Mouse (Mus musculus) kidney, adult 2 months (tissue): ENCODE measurements around the gene Rnf126. TPM values are rescaled to one million over a fixed set of nuclear protein-coding genes. Genes with fewer than 3 reads are reported as not detected.

Experiments used
- DNase-seq: peaks from one replicate; pipeline ENCODE4 v3.0.0; 2021
- H3K27ac ChIP-seq: fragments of 200-500 bp; 2 replicates; pipeline ENCODE4 v1.5.1; 2012; ENCODE audit warnings: low read depth, low read length, control low read depth, inconsistent platforms; ENCODE audit not compliant: insufficient read depth
- H3K27me3 ChIP-seq: fragments of 200-500 bp; replicated peaks from 2 replicates; pipeline ENCODE4 v1.6.1; 2012; ENCODE audit warnings: mild to moderate bottlenecking, moderate library complexity, low read length, inconsistent platforms; ENCODE audit not compliant: control insufficient read depth, insufficient read depth
- H3K36me3 ChIP-seq: fragments of 200-500 bp; 2 replicates; pipeline ENCODE4 v1.6.1; 2012; ENCODE audit warnings: mild to moderate bottlenecking, moderate library complexity, low read length, inconsistent platforms; ENCODE audit not compliant: control insufficient read depth, insufficient read depth
- H3K4me1 ChIP-seq: fragments of 200-500 bp; 2 replicates; pipeline ENCODE4 v1.6.1; 2011; ENCODE audit warnings: low read length; ENCODE audit not compliant: control insufficient read depth, insufficient read depth
- H3K4me3 ChIP-seq: fragments of 200-500 bp; 2 replicates; pipeline ENCODE4 v1.5.1; 2011; ENCODE audit warnings: mild to moderate bottlenecking, low read depth, low read length, control low read depth; ENCODE audit not compliant: insufficient read depth
- CTCF ChIP-seq: fragments of 200-500 bp; conservative IDR thresholded peaks from 2 replicates; pipeline ENCODE4 v1.5.1; 2011; ENCODE audit warnings: low read depth, mild to moderate bottlenecking, control low read depth, low read length, moderate library complexity, mixed read lengths; ENCODE audit not compliant: insufficient read depth, insufficient read length
- POLR2A ChIP-seq: fragments of 200-500 bp; IDR thresholded peaks from one replicate; pipeline ENCODE4 v1.6.1; 2011; ENCODE audit warnings: low read depth, low read length, control low read depth
- WGBS: fragments of 180-500 bp; shearing (Covaris S2); methylation state at CpG from one replicate; pipeline ENCODE4 v1.1.7; 2018; 5-methylcytosine and 5-hydroxymethylcytosine counted together
- polyA plus RNA-seq: library from polyadenylated mRNA; depleted of rRNA; stranded (reverse); fragments of >200 nt; gene quantifications from 2 replicates; pipeline ENCODE4 v1.2.3, GENCODE M21; 2012

The Rnf126 gene
- polyA plus RNA-seq, 1 experiment = 90.2 TPM

DNA sequence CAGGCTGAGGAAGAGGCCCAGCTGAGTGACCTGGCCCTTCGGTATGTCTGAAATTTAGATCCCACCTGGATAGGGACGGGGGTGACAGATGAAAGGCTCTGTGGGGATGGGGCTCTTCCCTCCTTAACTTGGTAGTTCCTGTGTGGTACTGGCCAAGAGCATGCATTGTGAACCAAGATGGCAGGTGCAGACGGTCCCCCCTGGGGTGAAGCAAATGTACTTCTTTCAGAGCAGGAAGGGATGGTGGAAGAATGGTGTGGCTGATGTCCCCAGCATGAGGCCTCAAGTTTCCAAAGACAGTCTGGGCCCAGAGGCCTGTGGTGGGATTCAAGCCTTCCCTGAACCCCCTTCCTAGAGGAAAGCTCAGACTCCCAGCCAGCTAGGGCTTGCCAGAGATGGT lies 10.9 kb downstream of the Rnf126 start:
- no peak for DNase-seq
- TF ChIP-seq POLR2A = no peak
- no peak for TF ChIP-seq CTCF
- no peak overlapping the region for H3K4me3 ChIP-seq
- no peaks in the 10 kb centered on the region for H3K4me1 ChIP-seq
- H3K27ac ChIP-seq = no peak overlapping the region
- H3K27me3 ChIP-seq = no peaks in the 10 kb centered on the region
- 95% methylated on average over 3 of the region's 3 CpGs for WGBS
- peaks cover 2% of the 10 kb centered on the region for H3K36me3 ChIP-seq

DNA sequence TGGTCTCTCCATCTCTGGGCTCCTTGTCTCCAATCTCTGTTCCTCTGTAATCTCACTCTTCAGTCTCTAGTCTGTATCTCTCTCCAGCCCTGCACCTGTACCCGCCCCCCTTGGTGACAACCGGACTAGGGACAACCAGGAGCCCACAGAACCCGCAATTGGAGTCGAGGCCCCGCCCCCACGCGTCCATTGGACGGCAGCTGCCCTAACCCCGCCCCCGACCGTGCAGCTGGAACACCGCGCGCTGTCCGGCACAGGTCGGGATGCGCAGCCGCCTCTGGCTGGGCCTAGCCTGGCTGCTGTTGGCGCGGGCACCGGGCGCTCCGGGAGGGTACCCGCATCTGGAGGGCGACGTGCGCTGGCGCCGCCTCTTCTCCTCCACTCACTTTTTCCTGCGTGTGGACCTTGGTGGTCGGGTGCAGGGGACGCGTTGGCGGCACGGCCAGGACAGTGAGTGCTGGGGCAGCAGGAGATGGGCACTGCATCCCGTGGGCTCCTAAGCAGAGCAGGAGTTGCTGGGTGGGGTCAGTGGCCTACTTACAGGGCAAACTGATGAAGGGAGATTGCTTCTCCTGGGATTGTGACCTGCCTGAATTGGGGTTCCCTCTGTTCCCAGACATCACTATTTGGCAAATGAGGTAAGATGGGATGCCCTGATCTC lies 11.8 kb downstream of the Rnf126 start, which contains the start of gene Fgf22:
Gene Fgf22 (plus strand): TSS at position 221 of the 661 bp plus-strand sequence.
- DNase-seq = peak; percentile 88
- WGBS = 4% methylated on average over 36 of the region's 36 CpGs
- H3K36me3 ChIP-seq = no peaks in the 10 kb centered on the region
- H3K27ac ChIP-seq = no peak within 1 kb of the TSS
- H3K27me3 ChIP-seq = no peaks in the 10 kb centered on the region
- H3K4me1 ChIP-seq = no peaks in the 10 kb centered on the region
- peak within 1 kb of the TSS; percentile 18; the same call in 1 of the 2 replicates for H3K4me3 ChIP-seq
- TF ChIP-seq POLR2A (no peak), CTCF (no peak)

DNA sequence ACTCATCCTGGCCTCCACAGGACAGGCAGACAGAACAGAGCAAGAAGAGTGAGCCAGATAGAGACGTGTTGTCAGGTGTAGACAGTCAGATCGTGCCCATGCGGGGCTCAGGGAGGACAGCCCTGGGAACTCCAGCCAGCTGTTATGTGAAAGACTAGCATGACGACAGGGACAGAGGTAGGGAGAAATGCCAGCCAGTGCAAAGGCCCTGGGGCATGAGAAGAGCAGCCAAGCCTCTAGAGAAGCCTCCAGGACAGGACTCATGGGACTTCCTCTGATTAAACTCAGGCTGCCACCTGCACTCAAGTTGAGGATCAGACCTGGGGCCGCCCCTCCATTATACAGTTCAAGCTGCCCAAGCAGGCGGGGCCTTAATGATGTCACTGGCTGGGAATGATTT lies 18.3 kb downstream of the Rnf126 start:
- H3K27ac ChIP-seq = no peak overlapping the region
- no peaks in the 10 kb centered on the region for H3K36me3 ChIP-seq
- H3K27me3 ChIP-seq = no peaks in the 10 kb centered on the region
- WGBS = 76% methylated on average over 6 of the region's 6 CpGs
- TF ChIP-seq CTCF (no peak), POLR2A (no peak)
- H3K4me1 ChIP-seq = peaks cover 10% of the 10 kb centered on the region; the same call in 1 of the 2 replicates
- no peak overlapping the region for H3K4me3 ChIP-seq
- no peak for DNase-seq

DNA sequence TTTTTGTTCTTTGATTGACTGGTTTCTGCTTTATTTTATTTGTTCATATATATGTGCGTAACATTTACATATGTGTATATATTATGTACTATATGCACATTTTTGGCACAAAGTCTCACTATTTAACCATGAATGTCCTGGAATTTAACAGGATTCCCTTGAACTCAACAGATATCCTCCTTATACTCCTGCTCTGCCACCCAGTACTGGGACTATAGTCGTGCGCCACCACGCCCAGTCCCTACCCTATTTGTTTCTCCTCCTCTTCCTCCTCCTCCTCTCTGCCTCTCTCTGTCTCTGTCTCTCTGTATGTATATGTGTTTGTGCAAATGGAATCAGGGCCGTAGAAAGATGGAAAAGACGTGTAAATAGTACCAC lies 20.0 kb downstream of the Rnf126 start:
- Histone ChIP-seq H3K36me3 (no peaks in the 10 kb centered on the region; the same call in 1 of the 2 replicates), H3K27ac (no peak overlapping the region), H3K4me1 (peaks cover 10% of the 10 kb centered on the region; the same call in 1 of the 2 replicates), H3K4me3 (no peak overlapping the region), H3K27me3 (no peaks in the 10 kb centered on the region)
- DNase-seq = no peak
- TF ChIP-seq POLR2A (no peak), CTCF (no peak)
- WGBS = 24% methylated on average over 6 of the region's 6 CpGs

DNA sequence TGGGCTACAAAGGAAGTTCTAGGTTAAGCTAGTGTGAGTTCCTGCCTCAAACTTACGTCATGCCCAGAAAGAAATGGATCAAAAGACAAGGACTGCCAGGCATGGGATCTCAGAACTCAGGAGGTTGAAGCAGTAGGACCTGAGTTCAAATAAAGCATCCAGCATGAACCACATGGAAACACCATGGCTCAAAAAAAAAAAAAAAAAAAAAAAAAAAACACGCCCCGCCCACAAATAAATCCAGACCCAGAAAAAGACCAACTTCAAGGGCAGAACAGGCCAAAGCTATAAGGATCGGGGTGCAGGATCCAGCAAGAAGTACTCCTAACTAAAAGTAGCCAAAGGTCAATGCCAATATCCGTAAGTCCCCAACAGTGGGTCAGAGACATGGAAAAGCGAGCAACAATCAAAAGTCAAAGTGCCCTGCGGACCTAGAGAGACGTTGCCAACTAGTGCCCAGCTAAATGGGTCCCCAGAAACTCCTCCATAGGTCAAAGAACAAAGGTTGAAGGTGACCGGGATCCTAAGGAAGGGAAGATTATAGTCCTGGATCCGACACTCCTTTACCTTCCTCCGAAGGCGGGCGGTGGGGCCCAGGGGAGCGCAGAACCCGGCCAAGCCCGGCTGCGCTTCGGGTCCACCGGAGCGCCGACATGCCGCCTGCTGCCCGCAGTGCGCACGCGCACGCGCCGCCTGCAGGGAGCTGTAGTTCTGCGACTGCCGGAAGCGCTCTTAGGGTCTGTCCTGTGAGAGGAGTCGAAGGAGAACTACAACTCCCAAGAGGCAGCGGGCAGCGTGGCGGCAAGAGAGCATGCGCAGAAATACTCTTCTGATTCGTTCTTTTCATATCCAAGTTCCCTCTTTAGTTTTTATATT lies 20.6 kb downstream of the Rnf126 start, which contains the start of gene Polrmt:
Gene Polrmt (minus strand): TSS at position 684 of the 876 bp plus-strand sequence.
- no peaks in the 10 kb centered on the region for H3K27me3 ChIP-seq
- peaks cover 2% of the 10 kb centered on the region; the same call in 1 of the 2 replicates for H3K36me3 ChIP-seq
- peak within 1 kb of the TSS; percentile 50 for H3K27ac ChIP-seq
- 2% methylated on average over 38 of the region's 38 CpGs for WGBS
- peak; percentile 44; the same call in 1 of the 2 replicates for TF ChIP-seq CTCF
- TF ChIP-seq POLR2A = no peak
- peaks cover 10% of the 10 kb centered on the region; the same call in 1 of the 2 replicates for H3K4me1 ChIP-seq
- peak; percentile 99 for DNase-seq
- peak within 1 kb of the TSS; percentile 68 for H3K4me3 ChIP-seq

DNA sequence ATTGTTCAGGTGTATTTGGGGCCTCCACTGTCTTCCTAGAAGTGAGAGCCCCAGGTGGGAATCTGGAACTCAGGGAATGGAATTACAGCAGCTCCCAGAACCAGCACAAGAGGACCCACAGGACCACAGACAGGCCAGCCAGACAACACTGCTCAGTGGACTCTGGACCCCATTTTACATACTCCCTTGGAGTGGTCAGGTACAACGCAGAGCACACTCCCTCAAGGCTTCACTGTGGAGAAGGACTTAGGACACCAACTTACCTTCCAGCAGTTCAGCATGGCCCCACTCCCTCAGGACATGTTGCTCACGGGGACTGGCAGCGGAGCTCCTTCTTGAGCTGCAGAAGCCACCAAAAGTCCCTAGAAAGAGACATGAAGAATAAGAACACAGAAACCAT lies 21.3 kb downstream of the Rnf126 start:
- no peak for TF ChIP-seq POLR2A
- TF ChIP-seq CTCF = no peak
- H3K36me3 ChIP-seq = peaks cover 2% of the 10 kb centered on the region; the same call in 1 of the 2 replicates
- H3K27me3 ChIP-seq = no peaks in the 10 kb centered on the region
- H3K27ac ChIP-seq = no peak overlapping the region
- peaks cover 10% of the 10 kb centered on the region; the same call in 1 of the 2 replicates for H3K4me1 ChIP-seq
- 55% methylated on average over 3 of the region's 3 CpGs for WGBS
- peak overlapping the region; percentile 15; the same call in 1 of the 2 replicates for H3K4me3 ChIP-seq
- DNase-seq = peak; percentile 53
